Mouse (Mus musculus) heart, adult 2 months (tissue): ENCODE measurements around the gene Fam89b. TPM values are rescaled to one million over a fixed set of nuclear protein-coding genes. Genes with fewer than 3 reads are reported as not detected.
"Not testable (repeated sequence)": the region's sequence is repeated elsewhere in the genome, so short reads cannot be mapped to it uniquely, and the experiment has no call there.

ENCODE experiments used
- DNase-seq, 2 experiments: peaks; one replicate each; pipeline ENCODE4 v3.0.0; 2021
- H3K27ac ChIP-seq: fragments of 200-600 bp; 2 replicates; pipeline ENCODE4 v1.8.1; 2022
- H3K27me3 ChIP-seq: fragments of 200-500 bp; 2 replicates; pipeline ENCODE4 v1.6.1; 2012; ENCODE audit warnings: mild to moderate bottlenecking, low read length, inconsistent platforms, mixed read lengths; ENCODE audit not compliant: control insufficient read depth, insufficient read depth
- H3K36me3 ChIP-seq: fragments of 200-500 bp; 2 replicates; pipeline ENCODE4 v1.6.1; 2012; ENCODE audit warnings: low read length, inconsistent platforms; ENCODE audit not compliant: control insufficient read depth, insufficient read depth
- H3K4me1 ChIP-seq: fragments of 200-500 bp; 2 replicates; pipeline ENCODE4 v1.6.1; 2011; ENCODE audit warnings: low read length; ENCODE audit not compliant: control insufficient read depth, insufficient read depth
- H3K4me3 ChIP-seq: fragments of 200-600 bp; 2 replicates; pipeline ENCODE4 v1.8.1; 2022
- H3K79me2 ChIP-seq: fragments of 200-500 bp; replicated peaks from 2 replicates; pipeline ENCODE4 v1.6.1; 2012; ENCODE audit warnings: mild to moderate bottlenecking, inconsistent platforms, low read length, moderate library complexity, mixed read lengths; ENCODE audit not compliant: control insufficient read depth, insufficient read depth
- H3K9ac ChIP-seq: fragments of 200-500 bp; 2 replicates; pipeline ENCODE4 v1.6.1; 2012; ENCODE audit warnings: low read depth, mild to moderate bottlenecking, control low read depth, inconsistent platforms, low read length, mixed read lengths
- CTCF ChIP-seq: fragments of 200-600 bp; IDR thresholded peaks from 2 replicates; pipeline ENCODE4 v1.8.1; 2022; ENCODE audit warnings: antibody characterized with exemption, mild to moderate bottlenecking, moderate library complexity
- EP300 ChIP-seq: fragments of 200-500 bp; IDR thresholded peaks from 2 replicates; pipeline ENCODE4 v1.6.1; 2011; ENCODE audit warnings: low read depth, low read length, control low read depth; ENCODE audit not compliant: insufficient read depth
- POLR2A ChIP-seq: fragments of 200-500 bp; IDR thresholded peaks from 2 replicates; pipeline ENCODE4 v1.6.1; 2011; ENCODE audit warnings: mild to moderate bottlenecking, low read depth, low read length, control low read depth; ENCODE audit not compliant: insufficient read depth
- WGBS: fragments of 180-500 bp; shearing (Covaris S2); methylation state at CpG from one replicate; pipeline ENCODE4 v1.1.7; 2018; 5-methylcytosine and 5-hydroxymethylcytosine counted together
- intact Hi-C: fragments of 180-260 bp; cut with DNase I; formaldehyde crosslinking; loops from one replicate; pipeline ENCODE4 v1.15.1; 2025
- polyA plus RNA-seq: library from polyadenylated mRNA; depleted of rRNA; stranded (reverse); fragments of >200 nt; gene quantifications from 2 replicates; pipeline ENCODE4 v1.2.3, GENCODE M21; 2012
- total RNA-seq, 2 experiments: library from RNA; stranded (reverse); gene quantifications; 2 replicates each; pipeline ENCODE4 v1.2.3; 2021

Gene Fam89b
- total and polyA plus RNA-seq, 3 experiments, result 24.2 to 80.7 (median 26.3) TPM

- Histone ChIP-seq H3K36me3 (no peaks in the 10 kb centered on the region; the same call in 1 of the 2 replicates), H3K9ac (peak overlapping the region; percentile 78), H3K4me3 (peak overlapping the region; percentile 94), H3K4me1 (peaks cover 17% of the 10 kb centered on the region), H3K27me3 (no peaks in the 10 kb centered on the region), H3K27ac (peak overlapping the region; percentile 97), H3K79me2 (peaks cover 11% of the 10 kb centered on the region)
- intact Hi-C loops, result loop anchor here (2.0 kb wide), 1 partner anchor 54 kb away; the partner anchor contains the start of gene Rela
- 17% methylated on average over 15 of the region's 15 CpGs for WGBS
- DNase-seq, result peak in 1 of 2 experiments; percentile 47
- TF ChIP-seq EP300, result no peak
- TF ChIP-seq CTCF, result no peak
- TF ChIP-seq POLR2A, result no peak
Measured at GRCm38 (mm10) chr19:5690343-5690735, 39.1 kb downstream of the Fam89b start.

- WGBS, result 2% methylated on average over 42 of the region's 42 CpGs
- Histone ChIP-seq H3K79me2 (peaks cover 7% of the 10 kb centered on the region), H3K9ac (peak overlapping the region; percentile 78), H3K36me3 (no peaks in the 10 kb centered on the region), H3K4me3 (peak overlapping the region; percentile 94), H3K27me3 (no peaks in the 10 kb centered on the region), H3K27ac (peak overlapping the region; percentile 97), H3K4me1 (peaks cover 17% of the 10 kb centered on the region)
- peak; percentile 89 to 93 for DNase-seq
- TF ChIP-seq EP300 (0 out of 2 replicates have a peak, but pooled peaks have one; percentile 16), POLR2A (peak; percentile 90), CTCF (peak; percentile 11; the same call in 1 of the 2 replicates)
- intact Hi-C loops, result loop anchor here (2.0 to 10.0 kb wide), 4 partner anchors 42 to 305 kb away; partner anchors contain the start of genes Kat5, Rela and Sart1
Measured at GRCm38 (mm10) chr19:5689565-5690342, 39.7 kb downstream of the Fam89b start.

DNA sequence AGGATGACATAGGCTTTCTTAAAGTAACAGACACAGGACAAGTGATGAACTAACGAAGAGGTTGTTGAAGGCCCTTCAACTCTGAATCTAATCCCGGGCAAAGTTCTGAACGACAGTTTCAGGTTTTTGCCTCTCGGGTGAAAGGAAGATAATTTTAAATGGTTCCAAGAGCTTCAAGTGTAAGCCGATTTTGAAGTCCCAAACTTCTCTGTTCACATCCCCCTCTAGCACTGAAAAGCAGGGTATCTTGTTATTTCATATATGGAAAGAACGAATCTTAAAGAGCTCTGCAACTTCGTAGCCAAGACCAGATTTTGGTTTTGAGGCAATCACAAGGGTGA, 40.4 kb downstream of the Fam89b start:
- Histone ChIP-seq H3K27ac (peak overlapping the region; percentile 97), H3K4me1 (peaks cover 14% of the 10 kb centered on the region), H3K4me3 (peak overlapping the region; percentile 94), H3K9ac (peak overlapping the region; percentile 64), H3K27me3 (no peaks in the 10 kb centered on the region), H3K79me2 (peaks cover 7% of the 10 kb centered on the region), H3K36me3 (no peaks in the 10 kb centered on the region)
- TF ChIP-seq POLR2A, result no peak
- TF ChIP-seq EP300, result no peak
- TF ChIP-seq CTCF, result no peak
- no peak for DNase-seq
- intact Hi-C loops, result loop anchor here (5.0 to 10.0 kb wide), 3 partner anchors 42 to 304 kb away; partner anchors contain the start of genes Kat5 and Sart1
- WGBS, result under 1% methylated on average over 7 of the region's 7 CpGs

- TF ChIP-seq CTCF (peak; percentile 53), EP300 (peak; percentile 67; the same call in 1 of the 2 replicates), POLR2A (no peak; the same call in 1 of the 2 replicates)
- peaks cover 7% of the 10 kb centered on the region for H3K79me2 ChIP-seq
- H3K27ac ChIP-seq, result peak within 1 kb of the TSS; percentile 97
- H3K4me1 ChIP-seq, result peaks cover 9% of the 10 kb centered on the region
- intact Hi-C loops, result loop anchor here (1.0 to 10.0 kb wide), 4 partner anchors 25 to 304 kb away; partner anchors contain the start of genes Kat5, Sart1 and Sipa1
- H3K27me3 ChIP-seq, result no peaks in the 10 kb centered on the region
- H3K9ac ChIP-seq, result peak within 1 kb of the TSS; percentile 78
- peak; percentile 93 to 99 for DNase-seq
- peak within 1 kb of the TSS; percentile 94 for H3K4me3 ChIP-seq
- under 1% methylated on average over 68 of the region's 69 CpGs for WGBS
- no peaks in the 10 kb centered on the region for H3K36me3 ChIP-seq
Measured at GRCm38 (mm10) chr19:5688200-5689087, 41.0 kb downstream of the Fam89b start, which contains the start of the genes Map3k11 and Pcnx3. TSS of gene Map3k11 (plus strand) at chr19:5688742. TSS of gene Pcnx3 (minus strand) at chr19:5688908.

DNA sequence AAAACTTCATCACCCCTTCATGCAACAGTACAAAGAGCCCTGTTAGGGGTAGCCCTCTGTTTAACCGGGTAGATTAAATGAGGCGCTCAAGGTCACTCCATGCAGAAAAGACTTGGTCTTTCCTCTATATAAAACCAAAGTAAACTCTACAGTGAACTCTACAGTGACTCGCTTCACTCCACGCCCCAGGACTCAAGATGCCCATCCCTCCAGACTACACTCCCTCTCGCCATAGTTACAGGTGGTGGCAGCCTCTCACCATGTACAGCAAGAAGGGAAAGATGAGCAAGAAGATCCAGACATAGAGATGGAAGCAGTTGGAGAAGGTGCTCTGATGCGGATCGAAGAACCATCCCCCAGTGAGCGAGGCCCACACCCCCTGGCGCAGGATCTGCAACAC, 41.7 kb downstream of the Fam89b start:
- Histone ChIP-seq H3K9ac (peak overlapping the region; percentile 71), H3K27me3 (no peaks in the 10 kb centered on the region), H3K27ac (peak overlapping the region; percentile 97), H3K79me2 (peaks cover 7% of the 10 kb centered on the region), H3K36me3 (no peaks in the 10 kb centered on the region), H3K4me3 (peak overlapping the region; percentile 94), H3K4me1 (peaks cover 4% of the 10 kb centered on the region)
- intact Hi-C loops, result loop anchor here (1.0 to 10.0 kb wide), 4 partner anchors 24 to 303 kb away; partner anchors contain the start of genes Kat5, Sart1 and Sipa1
- TF ChIP-seq POLR2A (no peak), EP300 (no peak), CTCF (no peak)
- 22% methylated on average over 9 of the region's 9 CpGs for WGBS
- no peak for DNase-seq

- intact Hi-C loops, result loop anchor here (5.0 to 10.0 kb wide), 3 partner anchors 40 to 302 kb away; partner anchors contain the start of genes Kat5 and Sart1
- H3K9ac ChIP-seq, H3K4me1 ChIP-seq, H3K27ac ChIP-seq, H3K4me3 ChIP-seq, H3K36me3 ChIP-seq, H3K79me2 ChIP-seq, DNase-seq, H3K27me3 ChIP-seq: not testable (repeated sequence)
- 91% methylated on average over 12 of the region's 12 CpGs for WGBS
Measured at GRCm38 (mm10) chr19:5686954-5687353, 42.5 kb downstream of the Fam89b start.
